Mouse (Mus musculus): ENCODE data around the gene Arhgef1. TPM values are rescaled to one million over a fixed set of nuclear protein-coding genes. Genes with fewer than 3 reads are reported as not detected.

The Arhgef1 gene
- polyA plus RNA-seq, 1 experiment, result 464 TPM

DNA sequence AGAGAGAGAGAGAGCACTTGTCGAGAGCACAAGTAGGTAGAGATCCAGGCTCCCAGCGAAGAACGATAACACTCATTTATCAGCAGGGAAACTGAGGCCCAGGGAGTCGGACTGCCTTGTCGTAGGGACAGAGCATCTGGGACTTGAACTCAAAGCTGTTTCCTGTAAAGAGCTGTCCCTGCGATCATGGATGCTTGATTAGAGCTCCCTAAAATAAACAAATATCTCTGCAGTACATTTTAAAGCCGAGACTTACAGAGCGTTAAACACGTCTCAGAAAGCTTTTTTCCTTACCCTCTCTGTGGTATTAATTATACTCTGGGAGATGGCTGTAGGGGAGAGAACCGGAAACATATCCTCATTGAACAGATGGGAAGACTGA is 723 bp downstream of the Arhgef1 start:
- TF ChIP-seq GATA1 (IDR thresholded peaks at IDR 0.05; ENCODE audit: low read length), result no peak

DNA sequence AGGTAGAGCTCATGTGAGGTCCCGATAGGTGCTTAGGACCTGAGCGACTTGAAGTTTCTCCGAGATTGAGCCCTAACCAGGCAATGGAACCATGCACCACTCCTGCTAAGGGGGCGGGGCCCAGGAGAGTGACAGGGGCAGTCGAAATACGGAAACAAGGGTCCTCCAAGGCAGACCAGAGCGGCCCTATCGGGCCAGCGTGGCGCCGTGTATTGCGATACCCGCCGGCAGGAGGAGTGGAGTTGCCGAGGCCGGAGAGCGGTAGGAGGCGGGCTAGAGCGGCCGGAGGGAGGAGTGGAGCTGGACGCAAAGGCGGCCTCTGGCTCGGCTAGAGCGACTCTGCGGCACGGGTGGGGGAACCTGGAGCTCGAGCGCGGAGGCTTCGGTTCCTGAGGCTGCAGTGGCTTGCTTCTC is 1.4 kb downstream of the Arhgef1 start:
- no peak for TF ChIP-seq GATA1 (IDR thresholded peaks at IDR 0.05; ENCODE audit: low read length)

DNA sequence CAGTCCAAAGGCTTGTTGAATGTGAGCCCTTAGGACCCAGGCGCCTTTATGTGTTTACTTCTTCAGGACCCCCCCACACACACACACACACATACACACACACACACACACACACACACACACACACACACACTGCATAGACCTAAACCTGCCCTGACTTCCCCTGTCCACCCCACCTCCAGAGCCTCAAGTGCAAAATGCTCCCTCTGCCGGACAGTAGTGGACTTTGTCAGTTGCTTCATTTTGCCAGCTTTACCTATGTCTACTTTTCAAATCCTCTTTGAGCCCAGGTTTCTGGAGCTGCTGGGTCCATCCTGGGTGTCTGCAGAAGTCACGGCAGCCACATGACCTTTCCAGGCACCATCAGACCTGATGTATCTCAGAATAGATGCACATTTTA is 2.2 kb downstream of the Arhgef1 start:
- TF ChIP-seq GATA1 (IDR thresholded peaks at IDR 0.05; ENCODE audit: low read length), result no peak

DNA sequence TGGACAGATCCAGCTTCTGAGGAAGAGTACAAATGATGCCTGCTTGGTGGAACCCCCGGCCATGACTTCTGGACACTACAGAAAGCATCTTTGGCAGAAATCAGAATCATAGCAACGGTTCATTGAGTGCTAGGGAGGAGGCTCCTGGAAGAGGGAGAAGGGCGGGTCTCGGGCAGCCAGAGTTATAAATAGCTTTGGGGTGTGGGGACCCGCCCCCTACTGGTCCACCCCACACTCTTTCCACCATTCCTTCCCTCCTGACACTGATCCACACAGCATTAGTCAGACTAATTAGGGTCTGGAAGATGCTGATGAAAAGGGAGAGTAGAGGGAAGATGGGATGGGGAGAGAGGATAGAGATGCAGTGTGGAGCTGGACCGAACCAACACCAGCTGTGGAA is 3.8 kb downstream of the Arhgef1 start:
- TF ChIP-seq GATA1 (IDR thresholded peaks at IDR 0.05; ENCODE audit: low read length), result no peak

DNA sequence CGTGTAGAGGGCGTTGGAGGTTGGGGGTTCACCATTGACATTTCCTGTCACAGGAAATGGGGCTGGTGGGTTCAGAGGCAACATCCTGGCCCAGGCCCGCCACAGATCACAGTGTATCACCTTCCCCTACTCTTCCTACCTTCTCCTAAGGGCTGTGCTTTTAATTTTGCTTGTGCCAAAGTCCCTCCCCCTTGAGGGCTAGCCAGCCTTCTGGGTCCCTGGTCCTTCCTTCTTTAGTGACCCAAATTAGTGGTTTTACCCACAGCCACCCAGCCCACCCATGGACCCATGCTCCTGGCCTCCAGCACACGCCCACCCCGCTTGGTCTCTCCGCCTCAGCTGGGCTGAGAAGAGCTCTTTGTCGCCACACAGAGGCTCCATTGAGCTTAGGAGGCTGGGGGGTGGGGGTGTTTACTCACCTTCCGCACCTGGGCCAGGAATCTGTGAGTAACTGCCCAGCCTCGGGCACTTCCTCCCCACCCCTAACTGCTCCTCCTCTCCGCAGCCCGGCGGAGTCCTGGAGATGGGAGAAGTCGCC is 4.6 kb downstream of the Arhgef1 start:
- TF ChIP-seq GATA1 (IDR thresholded peaks at IDR 0.05; ENCODE audit: low read length), result no peak

DNA sequence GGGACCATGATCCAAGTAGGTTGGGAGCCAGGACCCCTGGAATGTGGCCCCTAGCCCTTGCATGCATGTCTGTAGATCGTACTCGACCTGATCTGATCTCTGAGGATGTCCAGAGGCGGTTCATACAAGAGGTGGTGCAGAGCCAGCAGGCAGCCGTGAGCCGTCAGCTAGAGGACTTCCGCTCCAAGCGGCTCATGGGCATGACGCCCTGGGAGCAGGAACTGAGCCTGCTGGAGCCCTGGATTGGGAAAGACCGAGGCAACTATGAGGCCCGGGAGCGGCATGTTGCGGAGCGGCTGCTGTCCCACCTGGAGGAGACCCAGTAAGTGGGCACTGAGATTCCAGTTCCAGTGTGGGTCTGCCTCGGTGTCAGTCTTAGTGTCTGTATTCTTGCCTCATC is 9.8 kb downstream of the Arhgef1 start:
- no peak for TF ChIP-seq GATA1 (IDR thresholded peaks at IDR 0.05; ENCODE audit: low read length)

DNA sequence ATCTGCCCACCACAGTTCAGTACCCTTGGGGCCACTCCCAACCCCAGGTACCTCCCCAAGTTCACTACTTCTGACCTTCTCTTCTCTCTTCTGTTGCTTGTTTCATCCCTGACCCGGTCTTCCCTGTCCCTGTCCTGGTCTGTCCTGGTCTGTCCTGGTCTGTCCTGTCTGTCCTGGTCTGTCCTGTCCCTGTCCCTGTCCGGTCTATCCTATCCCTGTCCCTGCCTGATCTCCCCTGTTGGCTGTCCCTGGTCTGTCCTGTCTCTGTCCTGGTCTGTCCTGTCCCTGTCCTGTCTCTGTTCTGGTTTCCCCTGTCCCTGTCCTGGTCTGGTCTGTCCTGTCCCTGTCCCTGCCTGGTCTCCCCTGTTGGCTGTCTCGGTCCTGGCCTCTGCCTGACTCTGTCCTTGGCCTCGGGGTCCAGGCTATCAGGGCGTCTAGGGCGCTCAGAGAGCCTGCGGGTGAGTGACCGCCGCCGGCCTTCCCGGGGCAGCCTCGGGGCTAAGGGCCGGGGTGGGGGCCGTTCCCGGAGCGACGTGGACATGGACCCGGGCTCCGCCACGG is 16.1 kb downstream of the Arhgef1 start:
- no peak for TF ChIP-seq GATA1 (IDR thresholded peaks at IDR 0.05; ENCODE audit: low read length)

DNA sequence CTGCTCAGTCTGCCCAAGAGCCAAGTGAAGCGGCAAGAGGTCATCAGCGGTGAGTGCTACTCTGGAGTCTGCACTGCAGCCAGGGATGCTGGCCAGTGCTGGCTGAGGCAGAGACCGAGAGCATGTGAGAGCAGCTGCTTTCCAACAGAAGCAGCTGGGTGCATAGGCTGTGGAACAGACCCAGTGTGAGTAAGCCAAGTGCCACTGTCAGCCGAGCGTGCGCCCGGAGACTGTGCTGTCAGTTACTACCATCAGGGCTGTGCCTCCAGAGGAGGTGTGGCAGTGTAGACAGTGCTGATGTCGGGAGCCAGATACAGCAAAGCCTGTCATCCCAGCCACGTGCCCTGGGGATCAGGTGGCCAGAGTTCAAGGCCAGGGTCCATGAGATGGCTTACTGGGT is 17.0 kb downstream of the Arhgef1 start:
- TF ChIP-seq GATA1 (IDR thresholded peaks at IDR 0.05; ENCODE audit: low read length), result no peak

DNA sequence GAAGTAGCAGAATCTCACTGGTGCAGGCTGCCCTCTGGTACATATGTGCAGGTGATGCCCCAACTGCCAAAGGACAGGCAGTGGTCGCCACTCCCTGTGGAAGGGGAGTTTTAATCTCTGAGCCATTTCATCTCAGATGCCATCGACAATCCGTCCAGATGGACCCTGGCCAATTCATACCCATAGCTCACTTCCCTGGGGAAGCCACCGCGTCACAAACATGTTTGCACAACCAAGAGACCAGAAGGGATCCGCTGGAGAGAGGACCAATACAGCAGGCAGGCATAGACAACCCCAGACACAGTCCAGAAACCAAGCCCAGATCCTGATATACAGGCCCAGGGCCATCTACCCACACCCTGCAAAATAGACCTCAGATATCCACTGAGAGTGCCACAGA is 27.8 kb downstream of the Arhgef1 start:
- TF ChIP-seq GATA1 (IDR thresholded peaks at IDR 0.05; ENCODE audit: low read length), result no peak

DNA sequence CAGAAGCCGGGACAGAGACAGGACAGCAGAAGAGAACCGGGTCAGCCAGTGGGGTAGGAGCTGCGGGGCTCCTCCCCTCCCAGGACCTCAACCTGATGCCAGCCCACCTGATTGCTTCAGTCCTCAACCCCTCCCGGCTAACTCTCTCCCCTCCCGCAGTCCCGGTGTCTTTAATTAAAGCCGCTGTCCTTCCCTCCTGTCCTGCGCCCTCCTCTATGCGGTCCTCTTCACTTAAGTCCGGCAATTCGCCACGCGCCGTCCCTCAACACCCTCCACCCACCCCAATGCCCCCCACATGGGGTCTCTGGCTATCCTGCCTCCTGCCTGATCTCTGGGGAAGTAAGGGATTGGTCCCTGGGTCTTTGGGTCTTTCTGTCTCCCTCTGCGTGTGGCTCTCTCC is 28.9 kb downstream of the Arhgef1 start:
- TF ChIP-seq GATA1 (IDR thresholded peaks at IDR 0.05; ENCODE audit: low read length), result no peak

DNA sequence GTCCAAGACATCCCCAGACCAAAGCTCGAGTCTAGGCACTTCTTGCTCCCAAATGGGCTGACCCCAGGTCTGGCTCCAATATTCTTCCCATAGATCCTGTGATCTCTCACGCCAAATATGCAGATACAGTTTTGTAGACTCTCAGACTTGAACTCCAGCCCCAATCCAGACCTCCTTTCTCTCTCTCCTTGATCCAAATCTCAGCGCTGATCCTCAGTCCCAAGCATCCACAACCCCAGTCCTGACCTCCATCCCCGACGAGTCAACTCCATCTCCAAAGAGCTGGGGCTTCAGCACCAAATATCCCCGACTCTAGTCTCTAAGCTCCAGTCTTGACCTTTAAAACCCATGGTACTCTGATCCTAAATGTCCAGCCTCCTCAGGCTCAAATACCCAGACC is 40.9 kb downstream of the Arhgef1 start:
- no peak for TF ChIP-seq GATA1 (IDR thresholded peaks at IDR 0.05; ENCODE audit: low read length)

DNA sequence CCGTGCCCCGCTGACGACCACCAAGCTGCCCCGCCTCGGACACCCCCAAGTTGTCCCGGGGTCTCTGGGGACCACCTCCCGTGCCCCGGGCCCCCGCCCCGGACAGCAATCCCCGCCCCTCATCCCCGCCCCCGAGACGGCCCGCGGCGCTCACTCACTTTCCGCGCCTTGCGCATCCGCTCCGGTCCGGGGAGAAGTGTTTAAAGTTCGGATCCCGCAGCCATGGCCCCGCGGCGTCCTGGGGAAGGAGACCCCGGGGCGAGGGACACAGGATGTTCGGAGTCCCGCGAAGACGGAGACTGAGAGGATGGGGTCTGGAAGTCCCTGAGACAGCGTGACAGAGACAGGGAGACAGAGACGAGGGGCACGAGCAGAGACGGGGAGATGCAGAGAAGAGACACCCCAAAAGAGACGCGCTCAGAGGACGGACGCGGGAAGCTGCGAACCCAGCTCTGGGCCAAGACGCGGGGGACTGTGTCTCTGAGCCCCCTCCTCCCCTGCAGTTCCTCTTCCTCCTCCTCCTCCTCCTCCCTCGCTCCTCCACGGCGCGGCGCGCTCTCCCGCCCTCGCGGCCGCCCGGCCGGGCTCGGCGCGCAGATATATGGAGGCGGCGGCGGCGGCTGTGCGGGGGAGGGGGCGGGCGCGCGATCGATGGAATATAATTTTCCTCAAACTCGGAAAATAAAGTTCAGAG is 41.7 kb downstream of the Arhgef1 start, which contains the start of gene Gm4881:
Gene Gm4881, minus strand, starts transcription at position 238 of the 694 bp plus-strand sequence.
- no peak for TF ChIP-seq GATA1 (IDR thresholded peaks at IDR 0.05; ENCODE audit: low read length)

DNA sequence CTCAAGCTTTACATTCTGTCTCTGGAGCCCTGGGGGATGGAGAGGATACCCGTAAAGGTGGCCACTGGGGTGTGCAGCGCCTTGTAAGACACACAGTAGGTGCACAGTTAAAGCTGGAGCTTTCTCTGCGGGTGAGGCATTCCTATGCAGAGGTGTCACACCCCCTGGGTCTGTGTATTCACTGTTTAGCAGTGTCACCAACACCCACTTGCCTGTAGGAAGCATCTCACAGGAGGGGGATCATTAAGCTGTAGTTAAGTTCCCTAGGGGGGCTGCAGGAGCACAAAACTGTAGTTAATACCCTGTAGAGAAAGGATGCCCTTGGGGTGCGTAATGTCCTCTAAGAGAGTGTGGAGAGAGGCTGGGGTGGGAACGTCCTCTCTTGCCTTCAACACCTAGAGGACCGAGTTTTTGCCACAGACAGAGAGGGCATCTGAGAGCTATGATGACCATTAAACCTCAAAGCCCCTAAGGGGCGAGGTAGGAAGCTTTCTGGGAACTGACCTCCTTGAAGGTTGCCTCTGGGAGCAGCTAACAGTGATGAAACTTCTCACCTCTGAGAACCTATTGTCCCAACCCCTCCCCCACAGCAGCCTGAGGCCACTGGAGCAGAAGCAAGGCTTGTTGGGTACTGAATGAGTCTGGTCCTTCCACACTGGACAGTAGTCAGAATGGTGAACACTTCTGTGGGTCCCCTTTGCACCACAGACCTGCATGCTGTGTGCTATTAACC is 44.8 kb downstream of the Arhgef1 start:
- TF ChIP-seq GATA1 (IDR thresholded peaks at IDR 0.05; ENCODE audit: low read length), result no peak

DNA sequence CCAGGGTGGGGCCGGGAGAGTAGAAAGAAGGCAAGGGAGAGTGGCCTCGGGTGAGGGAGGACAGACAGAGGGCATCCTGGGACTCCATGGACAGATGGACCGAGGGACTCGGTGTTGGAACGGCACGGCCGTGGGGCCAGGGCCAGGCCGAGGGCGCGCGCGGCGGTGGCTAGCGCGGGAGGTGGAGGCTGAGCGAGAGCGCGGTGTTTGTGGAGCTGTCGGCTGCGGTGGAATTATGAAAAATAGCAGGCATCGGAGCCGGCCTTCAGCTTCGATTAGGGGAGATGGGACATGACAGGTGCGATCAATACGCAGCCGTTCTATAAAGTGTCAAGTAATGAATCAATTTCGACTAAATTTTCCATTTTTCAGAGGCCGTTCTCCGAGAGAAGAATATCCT is 46.1 kb downstream of the Arhgef1 start:
- TF ChIP-seq GATA1 (IDR thresholded peaks at IDR 0.05; ENCODE audit: low read length), result no peak

DNA sequence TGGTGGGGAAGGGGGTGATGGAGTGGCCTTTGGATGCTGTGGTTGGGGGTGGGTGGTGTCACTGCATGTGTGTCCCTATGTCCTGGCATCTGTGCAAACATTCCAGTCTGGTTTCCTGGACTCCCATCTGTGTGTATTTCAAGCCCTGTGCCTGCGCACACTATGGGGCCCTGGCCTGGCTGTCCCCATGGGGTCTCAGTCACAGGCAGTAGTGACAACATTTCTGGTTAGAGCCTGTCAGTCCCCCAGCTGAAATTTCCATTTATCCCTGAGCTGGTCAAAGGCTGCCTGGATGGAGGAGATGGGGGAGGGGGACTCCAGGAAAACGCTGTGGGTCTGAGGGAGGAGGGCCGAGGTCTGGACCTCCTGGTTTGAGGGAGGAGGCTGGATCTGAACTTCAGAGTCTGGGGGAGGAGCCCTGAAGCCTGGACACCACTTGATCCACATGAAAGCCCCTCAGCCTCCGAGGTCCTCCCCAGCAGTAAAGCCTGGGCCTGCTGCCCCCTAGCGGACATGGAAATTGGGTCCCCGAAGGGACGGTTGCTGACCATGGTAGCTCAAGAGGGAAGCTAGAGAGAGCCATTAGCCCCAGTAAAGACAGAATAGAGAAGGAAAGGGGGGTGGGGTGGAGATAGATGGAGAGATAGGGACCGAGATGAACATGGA is 47.4 kb downstream of the Arhgef1 start:
- TF ChIP-seq GATA1 (IDR thresholded peaks at IDR 0.05; ENCODE audit: low read length), result no peak

DNA sequence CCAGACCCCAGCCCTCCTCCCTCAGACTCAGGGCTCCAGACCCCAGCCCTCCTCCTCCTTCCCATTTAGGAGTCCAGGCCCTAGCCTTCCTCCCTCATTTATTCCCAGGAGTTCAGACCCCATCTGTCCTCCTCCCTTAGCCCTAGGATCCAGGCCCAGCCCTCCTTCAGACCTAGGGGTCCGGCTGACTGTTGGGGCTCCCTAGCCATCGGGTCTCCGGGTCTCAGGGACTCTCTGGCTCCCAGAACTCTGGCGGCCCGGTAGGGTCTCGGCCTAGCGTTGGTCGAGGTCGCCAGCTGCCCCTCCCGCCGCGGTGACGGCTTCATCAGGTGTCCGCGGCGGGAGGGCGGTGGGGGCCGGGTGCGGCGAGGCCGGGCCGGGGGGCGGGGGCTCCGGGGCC is 51.3 kb downstream of the Arhgef1 start:
- no peak for TF ChIP-seq GATA1 (IDR thresholded peaks at IDR 0.05; ENCODE audit: low read length)
